Mouse (Mus musculus) left cerebral cortex, postnatal 10 days (tissue): ENCODE data around the gene Gm20826. TPM values are rescaled to one million over a fixed set of nuclear protein-coding genes. Genes with fewer than 3 reads are reported as not detected.
"Not testable (repeated sequence)": the region's sequence is repeated elsewhere in the genome, so short reads cannot be mapped to it uniquely, and the experiment has no call there.

Experiments used
- DNase-seq, 2 experiments: peaks; one replicate each; pipeline ENCODE4 v3.0.0; 2021 to 2022; ENCODE audit warnings: low spot score in 2 of 2, mixed read lengths in 1 of 2; ENCODE audit errors: extremely low spot score in 1 of 2
- intact Hi-C: fragments of 180-260 bp; cut with DNase I; formaldehyde crosslinking; loops from one replicate; pipeline ENCODE4 v1.15.1; 2025
- total RNA-seq, 2 experiments: library from RNA; stranded (reverse); gene quantifications; 2 replicates each; pipeline ENCODE4 v1.2.3; 2021

The Gm20826 gene
- total RNA-seq, result under 1 TPM; 0.10 to 0.28 TPM

DNA sequence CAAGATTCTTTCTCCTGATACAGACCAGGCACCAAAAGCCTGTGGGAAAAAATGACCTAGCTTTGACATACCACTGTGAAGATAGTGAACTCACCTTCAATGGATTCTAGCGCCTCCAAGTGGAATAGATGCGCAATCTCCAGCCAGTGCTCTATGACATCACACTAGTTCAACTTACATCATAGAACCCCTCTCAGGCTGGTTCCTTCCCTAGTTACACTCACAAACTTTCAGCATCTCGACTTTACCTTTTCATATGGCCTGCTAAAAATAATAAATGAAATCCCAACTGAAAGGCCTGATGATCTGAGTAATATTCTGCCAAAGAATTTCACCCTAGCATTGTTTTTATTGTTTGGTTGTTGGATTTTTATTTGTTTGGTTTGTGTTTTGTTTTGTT is at the start of gene Gm20826:
TSS of gene Gm20826 (minus strand) at position 101 of the 400 bp plus-strand sequence.
- intact Hi-C loops, DNase-seq: not testable (repeated sequence)

Other genes starting within 250 kb of the Gm20826 start
- gene Gm21788, start 233.5 kb downstream of the Gm20826 start, total RNA-seq, result not detected
- gene Gm28576, start 84.5 kb upstream of the Gm20826 start, total RNA-seq, result not detected